Mouse (Mus musculus) hindbrain, embryonic 13.5 days (tissue): ENCODE results near the gene Sys1. TPM values are rescaled to one million over a fixed set of nuclear protein-coding genes. Genes with fewer than 3 reads are reported as not detected.

Experiments
- ATAC-seq: fragments of 200-750 bp; cut with Nextera tagmentation; 2 replicates; pipeline ENCODE4 v1.8.0; 2017; ENCODE audit warnings: moderate TSS enrichment; ENCODE audit not compliant: low FRiP score
- H3K27ac ChIP-seq: fragments of 300-500 bp; sonication (generic); 2 replicates; pipeline ENCODE4 v1.5.1; 2015; ENCODE audit warnings: inconsistent platforms, mild to moderate bottlenecking, moderate library complexity
- H3K27me3 ChIP-seq: fragments of 300-500 bp; sonication (generic); 2 replicates; pipeline ENCODE4 v1.6.1; 2015; ENCODE audit warnings: mild to moderate bottlenecking, inconsistent platforms
- H3K36me3 ChIP-seq: fragments of 300-500 bp; sonication (generic); 2 replicates; pipeline ENCODE4 v1.6.1; 2015; ENCODE audit warnings: mild to moderate bottlenecking, inconsistent platforms
- H3K4me1 ChIP-seq: fragments of 300-500 bp; sonication (generic); replicated peaks from 2 replicates; pipeline ENCODE4 v1.6.1; 2015; ENCODE audit warnings: inconsistent platforms
- H3K4me2 ChIP-seq: fragments of 300-500 bp; sonication (generic); 2 replicates; pipeline ENCODE4 v1.6.1; 2015; ENCODE audit warnings: inconsistent platforms, mild to moderate bottlenecking, moderate library complexity
- H3K4me3 ChIP-seq: fragments of 300-500 bp; sonication (generic); 2 replicates; pipeline ENCODE4 v1.5.1; 2015; ENCODE audit warnings: mild to moderate bottlenecking, inconsistent platforms
- H3K9ac ChIP-seq: fragments of 300-500 bp; sonication (generic); 2 replicates; pipeline ENCODE4 v1.6.1; 2015; ENCODE audit warnings: mild to moderate bottlenecking, inconsistent platforms
- H3K9me3 ChIP-seq: fragments of 300-500 bp; sonication (generic); 2 replicates; pipeline ENCODE4 v1.6.1; 2016; ENCODE audit warnings: inconsistent platforms
- WGBS: fragments of 180-500 bp; shearing (Covaris S2); methylation state at CpG from one replicate; pipeline ENCODE4 v1.1.7; 2015; 5-methylcytosine and 5-hydroxymethylcytosine counted together
- polyA plus RNA-seq: library from polyadenylated mRNA; unstranded; fragments of >200 nt; fragmentation: Nextera tagmentation; extraction: Ambion mirVana; gene quantifications from 2 replicates; pipeline ENCODE4 v1.2.1, GENCODE M21; 2015

Sys1 gene
- polyA plus RNA-seq, 1 experiment from 2014 or later, result 85.3 TPM

GRCm38 (mm10) chr2:164445399-164446085, 11.2 kb upstream of the Sys1 start:
- H3K9me3 ChIP-seq, result no peaks in the 10 kb centered on the region
- H3K4me2 ChIP-seq, result no peak overlapping the region
- H3K4me3 ChIP-seq, result no peak overlapping the region
- H3K36me3 ChIP-seq, result no peaks in the 10 kb centered on the region
- H3K4me1 ChIP-seq, result peaks cover 21% of the 10 kb centered on the region
- ATAC-seq, result no peak
- WGBS, result 86% methylated on average over 3 of the region's 3 CpGs
- no peak overlapping the region for H3K27ac ChIP-seq
- H3K27me3 ChIP-seq, result peaks cover 22% of the 10 kb centered on the region
- H3K9ac ChIP-seq, result no peak overlapping the region

- Histone ChIP-seq H3K4me3 (no peak overlapping the region), H3K27me3 (peaks cover 17% of the 10 kb centered on the region), H3K4me2 (no peak overlapping the region), H3K9me3 (no peaks in the 10 kb centered on the region), H3K27ac (no peak overlapping the region), H3K9ac (no peak overlapping the region), H3K4me1 (peaks cover 21% of the 10 kb centered on the region), H3K36me3 (no peaks in the 10 kb centered on the region)
- 87% methylated on average over 3 of the region's 3 CpGs for WGBS
- no peak for ATAC-seq
Measured at GRCm38 (mm10) chr2:164446086-164446469, 10.7 kb upstream of the Sys1 start.

GRCm38 (mm10) chr2:164448140-164448539, 8.6 kb upstream of the Sys1 start:
- Histone ChIP-seq H3K4me2 (no peak overlapping the region), H3K9ac (no peak overlapping the region), H3K9me3 (no peaks in the 10 kb centered on the region), H3K36me3 (no peaks in the 10 kb centered on the region), H3K27me3 (no peaks in the 10 kb centered on the region; the same call in 1 of the 2 replicates), H3K4me1 (peaks cover 7% of the 10 kb centered on the region), H3K27ac (no peak overlapping the region), H3K4me3 (no peak overlapping the region)
- no peak for ATAC-seq
- WGBS, result 88% methylated on average over 1 of the region's 1 CpGs

- no peak for ATAC-seq
- H3K9ac ChIP-seq, result no peak overlapping the region
- no peaks in the 10 kb centered on the region for H3K4me1 ChIP-seq
Measured at GRCm38 (mm10) chr2:164448921-164449320, 7.8 kb upstream of the Sys1 start.

GRCm38 (mm10) chr2:164449341-164450042, 7.3 kb upstream of the Sys1 start:
- no peaks in the 10 kb centered on the region for H3K9me3 ChIP-seq
- H3K4me3 ChIP-seq, result no peak overlapping the region
- H3K36me3 ChIP-seq, result no peaks in the 10 kb centered on the region
- no peaks in the 10 kb centered on the region for H3K4me1 ChIP-seq
- ATAC-seq, result no peak
- WGBS, result 92% methylated on average over 14 of the region's 14 CpGs
- H3K9ac ChIP-seq, result no peak overlapping the region
- no peak overlapping the region for H3K27ac ChIP-seq
- no peaks in the 10 kb centered on the region for H3K27me3 ChIP-seq
- no peak overlapping the region for H3K4me2 ChIP-seq

More at GRCm38 (mm10) chr2:164448921-164449320, 7.8 kb upstream of the Sys1 start:
- Histone ChIP-seq H3K27me3 (no peaks in the 10 kb centered on the region; the same call in 1 of the 2 replicates), H3K9me3 (no peaks in the 10 kb centered on the region), H3K27ac (no peak overlapping the region), H3K4me3 (no peak overlapping the region), H3K4me2 (no peak overlapping the region), H3K36me3 (no peaks in the 10 kb centered on the region)
- WGBS, result 82% methylated on average over 5 of the region's 5 CpGs

GRCm38 (mm10) chr2:164452000-164452676, 4.6 kb upstream of the Sys1 start:
- WGBS, result 49% methylated on average over 13 of the region's 13 CpGs
- Histone ChIP-seq H3K4me3 (no peak overlapping the region), H3K36me3 (no peaks in the 10 kb centered on the region), H3K27ac (no peak overlapping the region), H3K9ac (no peak overlapping the region), H3K4me2 (no peak overlapping the region), H3K4me1 (peaks cover 8% of the 10 kb centered on the region; the same call in 1 of the 2 replicates), H3K9me3 (no peaks in the 10 kb centered on the region), H3K27me3 (no peaks in the 10 kb centered on the region)
- ATAC-seq, result no peak

- H3K4me2 ChIP-seq, result no peak overlapping the region
- H3K27me3 ChIP-seq, result no peaks in the 10 kb centered on the region
- H3K9ac ChIP-seq, result no peak overlapping the region
- ATAC-seq, result no peak
- no peaks in the 10 kb centered on the region for H3K36me3 ChIP-seq
- no peaks in the 10 kb centered on the region for H3K9me3 ChIP-seq
- 84% methylated on average over 14 of the region's 14 CpGs for WGBS
- no peak overlapping the region for H3K4me3 ChIP-seq
- H3K27ac ChIP-seq, result no peak overlapping the region
- H3K4me1 ChIP-seq, result peaks cover 8% of the 10 kb centered on the region; the same call in 1 of the 2 replicates
Measured at GRCm38 (mm10) chr2:164453047-164453757, 3.6 kb upstream of the Sys1 start.

GRCm38 (mm10) chr2:164453887-164454500, 2.8 kb upstream of the Sys1 start:
- no peaks in the 10 kb centered on the region for H3K9me3 ChIP-seq
- no peak for ATAC-seq
- 72% methylated on average over 7 of the region's 7 CpGs for WGBS

GRCm38 (mm10) chr2:164454846-164455245, 1.9 kb upstream of the Sys1 start:
- 81% methylated on average over 10 of the region's 10 CpGs for WGBS
- no peak for ATAC-seq

More at GRCm38 (mm10) chr2:164453887-164454500, 2.8 kb upstream of the Sys1 start:
- Histone ChIP-seq H3K4me3 (no peak overlapping the region), H3K4me2 (no peak overlapping the region), H3K27ac (no peak overlapping the region), H3K4me1 (peaks cover 8% of the 10 kb centered on the region; the same call in 1 of the 2 replicates), H3K36me3 (no peaks in the 10 kb centered on the region), H3K27me3 (no peaks in the 10 kb centered on the region), H3K9ac (no peak overlapping the region)

GRCm38 (mm10) chr2:164455421-164456190, 1.2 kb upstream of the Sys1 start:
- Histone ChIP-seq H3K4me2 (no peak overlapping the region), H3K9me3 (no peaks in the 10 kb centered on the region), H3K27me3 (no peaks in the 10 kb centered on the region), H3K4me3 (no peak overlapping the region), H3K36me3 (no peaks in the 10 kb centered on the region), H3K4me1 (peaks cover 8% of the 10 kb centered on the region; the same call in 1 of the 2 replicates), H3K27ac (no peak overlapping the region), H3K9ac (no peak overlapping the region)
- no peak for ATAC-seq
- 81% methylated on average over 6 of the region's 6 CpGs for WGBS

More at GRCm38 (mm10) chr2:164454846-164455245, 1.9 kb upstream of the Sys1 start:
- Histone ChIP-seq H3K4me2 (no peak overlapping the region), H3K4me1 (peaks cover 8% of the 10 kb centered on the region; the same call in 1 of the 2 replicates), H3K9me3 (no peaks in the 10 kb centered on the region), H3K27me3 (no peaks in the 10 kb centered on the region), H3K27ac (no peak overlapping the region), H3K36me3 (no peaks in the 10 kb centered on the region), H3K4me3 (no peak overlapping the region), H3K9ac (no peak overlapping the region)

GRCm38 (mm10) chr2:164456413-164456812, 351 bp upstream of the Sys1 start:
- no peak overlapping the region; the same call in 1 of the 2 replicates for H3K4me2 ChIP-seq
- no peak overlapping the region for H3K4me3 ChIP-seq
- no peaks in the 10 kb centered on the region for H3K36me3 ChIP-seq
- 0 out of 2 replicates have a peak overlapping the region, but pooled peaks have one; percentile 62 for H3K9ac ChIP-seq
- H3K27me3 ChIP-seq, result no peaks in the 10 kb centered on the region
- peaks cover 9% of the 10 kb centered on the region for H3K4me1 ChIP-seq
- H3K9me3 ChIP-seq, result no peaks in the 10 kb centered on the region
- ATAC-seq, result no peak
- H3K27ac ChIP-seq, result no peak overlapping the region
- WGBS, result 88% methylated on average over 1 of the region's 1 CpGs
